Mouse (Mus musculus) liver, embryonic 14.5 days (tissue): ENCODE measurements around the gene Ddx4. TPM values are rescaled to one million over a fixed set of nuclear protein-coding genes. Genes with fewer than 3 reads are reported as not detected.
A peak's percentile ranks its signal among the peaks of the same experiment; 100 is the strongest.

Experiments
- ATAC-seq: fragments of 200-750 bp; cut with Nextera tagmentation; 2 replicates; pipeline ENCODE4 v1.8.0; 2017; ENCODE audit warnings: moderate number of reproducible peaks, mild to moderate bottlenecking, moderate library complexity; ENCODE audit not compliant: insufficient read depth
- DNase-seq, 3 experiments: peaks; one replicate each; pipeline ENCODE4 v3.0.0-alpha.2; 2012 to 2013; ENCODE audit warnings: low read depth in 3 of 3, low spot score in 3 of 3
- H3K27ac ChIP-seq: fragments of 300-500 bp; sonication (generic); 2 replicates; pipeline ENCODE4 v1.5.1; 2014; ENCODE audit warnings: moderate library complexity, mild to moderate bottlenecking, control low read depth, inconsistent platforms
- H3K27me3 ChIP-seq: fragments of 300-500 bp; sonication (generic); 2 replicates; pipeline ENCODE4 v1.6.1; 2014; ENCODE audit warnings: mild to moderate bottlenecking, low read length, moderate library complexity; ENCODE audit not compliant: control insufficient read depth, insufficient read depth
- H3K36me3 ChIP-seq: fragments of 300-500 bp; sonication (generic); replicated peaks from 2 replicates; pipeline ENCODE4 v1.6.1; 2014; ENCODE audit warnings: low read depth; ENCODE audit not compliant: control insufficient read depth, insufficient read depth
- H3K4me1 ChIP-seq, 2 experiments: fragments of 200-500 bp in 1 of 2; fragments of 300-500 bp in 1 of 2; sonication (generic) in 1 of 2; replicated peaks; 2 replicates each; pipeline ENCODE4 v1.6.1; 2012 to 2014; ENCODE audit warnings: antibody characterized with exemption in 1 of 2, inconsistent platforms in 1 of 2, low read length in 1 of 2; ENCODE audit not compliant: control insufficient read depth in 2 of 2, insufficient read depth in 2 of 2
- H3K4me2 ChIP-seq: fragments of 300-500 bp; sonication (generic); 2 replicates; pipeline ENCODE4 v1.6.1; 2014; ENCODE audit warnings: low read depth, mild to moderate bottlenecking, control low read depth, moderate library complexity
- H3K4me3 ChIP-seq, 2 experiments: fragments of 200-500 bp in 1 of 2; fragments of 300-500 bp in 1 of 2; sonication (generic) in 1 of 2; 2 replicates each; pipeline ENCODE4 v1.5.1; 2012 to 2014; ENCODE audit warnings: low read depth in 2 of 2, low read length in 2 of 2, mild to moderate bottlenecking in 2 of 2, control low read depth in 1 of 2, inconsistent platforms in 1 of 2, moderate library complexity in 1 of 2; ENCODE audit not compliant: insufficient read depth in 1 of 2
- H3K9ac ChIP-seq: fragments of 300-500 bp; sonication (generic); replicated peaks from 2 replicates; pipeline ENCODE4 v1.6.1; 2014; ENCODE audit warnings: mild to moderate bottlenecking, control low read depth, moderate library complexity
- H3K9me3 ChIP-seq: fragments of 300-500 bp; sonication (generic); 2 replicates; pipeline ENCODE4 v1.6.1; 2016; ENCODE audit warnings: low read length, mixed read lengths; ENCODE audit not compliant: control insufficient read depth
- CTCF ChIP-seq: IDR thresholded peaks from 2 replicates; pipeline ENCODE4 v1.5.1; 2016; ENCODE audit warnings: antibody characterized with exemption, low read depth, control low read depth
- EP300 ChIP-seq: IDR thresholded peaks from 2 replicates; pipeline ENCODE4 v1.6.1; 2016; ENCODE audit warnings: antibody characterized with exemption, low read depth
- WGBS: fragments of 180-500 bp; shearing (Covaris S2); extraction: QIAGEN DNeasy Blood & Tissue Kit; methylation state at CpG from one replicate; pipeline ENCODE4 v1.1.7; 2014; ENCODE audit not compliant: insufficient replicate concordance; 5-methylcytosine and 5-hydroxymethylcytosine counted together
- polyA plus RNA-seq, 2 experiments: library from polyadenylated mRNA; depleted of rRNA in 1 of 2; stranded (reverse) in 1 of 2; unstranded in 1 of 2; fragments of >200 nt; fragmentation: Nextera tagmentation in 1 of 2; extraction: Ambion mirVana in 1 of 2; gene quantifications; 2 replicates each; pipeline versions ENCODE4 v1.2.1 to v1.2.3; 2012 to 2014

Ddx4 gene
- polyA plus RNA-seq, 2 experiments, result 0.09 to 0.32 TPM

DNA sequence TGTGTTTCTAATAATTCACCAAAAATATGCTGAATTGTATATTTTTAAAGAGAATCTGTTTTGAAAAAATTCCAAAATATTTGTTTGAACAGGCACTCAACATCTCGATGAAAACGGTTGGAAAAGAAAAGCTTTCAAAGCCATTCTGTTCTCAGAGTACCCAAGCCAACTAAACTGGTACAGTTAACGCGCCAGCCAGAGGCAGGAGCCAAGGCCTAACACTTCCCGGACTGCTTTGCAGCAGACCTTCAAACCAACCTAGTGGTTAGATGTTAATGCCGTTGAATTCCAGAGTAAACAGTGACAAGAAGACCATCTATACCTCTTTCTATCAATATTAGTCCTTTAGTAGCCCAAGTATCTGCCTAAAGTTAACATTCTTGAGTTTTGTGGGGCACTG is 31.7 kb upstream of the Ddx4 start:
- Histone ChIP-seq H3K4me1 (peaks cover 5 to 7% of the 10 kb centered on the region in 2 experiments; a peak in 3 of 4 replicates), H3K27me3 (no peaks in the 10 kb centered on the region), H3K27ac (no peak overlapping the region), H3K9me3 (no peaks in the 10 kb centered on the region), H3K4me2 (no peak overlapping the region), H3K4me3 (no peak overlapping the region), H3K9ac (no peak overlapping the region), H3K36me3 (no peaks in the 10 kb centered on the region)
- ATAC-seq (no peak), DNase-seq (no peak)
- 91% methylated on average over 6 of the region's 6 CpGs for WGBS
- no peak for TF ChIP-seq CTCF
- no peak for TF ChIP-seq EP300

- DNase-seq, result no peak
- no peak overlapping the region for H3K27ac ChIP-seq
- H3K36me3 ChIP-seq, result no peaks in the 10 kb centered on the region
- peaks cover 5 to 7% of the 10 kb centered on the region in 2 experiments; a peak in 3 of 4 replicates for H3K4me1 ChIP-seq
- ATAC-seq, result no peak
- no peaks in the 10 kb centered on the region for H3K27me3 ChIP-seq
- 75% methylated on average over 2 of the region's 2 CpGs for WGBS
- no peak overlapping the region for H3K4me3 ChIP-seq
- no peaks in the 10 kb centered on the region for H3K9me3 ChIP-seq
- no peak overlapping the region for H3K4me2 ChIP-seq
- H3K9ac ChIP-seq, result no peak overlapping the region
- no peak for TF ChIP-seq EP300
- no peak for TF ChIP-seq CTCF
Measured at GRCm38 (mm10) chr13:112683312-112683711, 31.0 kb upstream of the Ddx4 start.

DNA sequence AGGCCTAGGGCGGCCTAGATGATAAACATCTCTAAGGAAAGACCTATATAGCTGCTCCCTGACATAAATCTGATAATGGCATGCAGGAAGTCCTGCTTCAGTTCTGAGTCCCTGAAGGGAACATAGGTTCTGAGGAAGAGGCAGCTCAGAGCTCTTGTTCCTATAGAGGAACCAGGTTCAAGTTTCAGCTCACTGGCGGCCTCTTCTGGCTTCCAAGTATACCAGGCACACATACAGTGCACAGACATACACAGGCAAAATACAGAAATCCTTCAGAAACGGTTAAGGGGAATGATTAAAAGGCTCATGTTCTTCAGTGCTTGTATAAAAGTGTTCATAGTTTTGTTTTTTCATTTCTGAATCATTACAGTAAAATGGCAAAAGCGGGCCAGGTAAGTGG is 25.9 kb upstream of the Ddx4 start:
- Histone ChIP-seq H3K9me3 (no peaks in the 10 kb centered on the region), H3K27me3 (no peaks in the 10 kb centered on the region), H3K4me1 (0 out of 4 replicates have a peak, but pooled peaks cover 0 to 2% of the 10 kb centered on the region in 2 experiments), H3K4me2 (no peak overlapping the region), H3K9ac (no peak overlapping the region), H3K4me3 (no peak overlapping the region), H3K27ac (no peak overlapping the region), H3K36me3 (peaks cover 3% of the 10 kb centered on the region)
- no peak for ATAC-seq
- DNase-seq, result no peak
- 82% methylated on average over 4 of the region's 4 CpGs for WGBS
- TF ChIP-seq EP300 (no peak), CTCF (peak; percentile 62)

GRCm38 (mm10) chr13:112673899-112674447 is 21.7 kb upstream of the Ddx4 start:
- H3K4me1 ChIP-seq, result peaks cover 0 to 11% of the 10 kb centered on the region in 2 experiments; a peak in 3 of 4 replicates
- H3K27me3 ChIP-seq, result no peaks in the 10 kb centered on the region
- H3K4me3 ChIP-seq, result no peak overlapping the region
- no peak overlapping the region for H3K27ac ChIP-seq
- 0 out of 2 replicates have a peak overlapping the region, but pooled peaks have one; percentile 16 for H3K9ac ChIP-seq
- WGBS, result 16% methylated on average over 9 of the region's 9 CpGs
- H3K36me3 ChIP-seq, result peaks cover 15% of the 10 kb centered on the region
- ATAC-seq (peak; percentile 62), DNase-seq (peak; percentile 50 to 67 (median 55))
- TF ChIP-seq CTCF (peak; percentile 91), EP300 (no peak)
- H3K4me2 ChIP-seq, result no peak overlapping the region
- no peaks in the 10 kb centered on the region for H3K9me3 ChIP-seq

DNA sequence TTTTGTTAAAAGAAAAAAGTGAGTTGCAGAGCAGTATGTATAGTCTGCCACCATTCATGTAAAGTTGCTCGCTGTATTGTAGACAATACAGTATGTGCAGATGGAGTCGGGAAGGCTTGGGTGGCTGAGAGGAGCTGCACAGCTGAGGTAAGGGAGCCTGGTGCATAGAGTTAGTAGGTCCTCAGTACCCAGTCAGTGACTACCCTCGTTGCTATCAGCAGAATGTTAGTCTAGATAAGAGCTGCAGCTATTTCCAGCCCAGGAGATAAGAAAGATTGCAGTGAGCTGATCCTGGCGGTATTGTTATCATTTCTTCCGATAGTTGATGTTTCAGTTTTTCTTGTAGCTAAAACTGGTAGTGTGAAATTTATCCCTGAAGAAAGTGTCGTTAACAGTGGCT is 20.5 kb upstream of the Ddx4 start:
- Histone ChIP-seq H3K9me3 (no peaks in the 10 kb centered on the region), H3K4me2 (no peak overlapping the region), H3K4me3 (no peak overlapping the region), H3K9ac (no peak overlapping the region), H3K27ac (no peak overlapping the region), H3K4me1 (peaks cover 0 to 11% of the 10 kb centered on the region in 2 experiments; a peak in 3 of 4 replicates), H3K36me3 (peaks cover 15% of the 10 kb centered on the region), H3K27me3 (no peaks in the 10 kb centered on the region)
- DNase-seq (no peak), ATAC-seq (peak; percentile 73)
- WGBS, result 19% methylated on average over 6 of the region's 6 CpGs
- TF ChIP-seq EP300 (peak; percentile 52), CTCF (no peak)
